Mouse (Mus musculus): ENCODE results near the gene Twist2. TPM values are rescaled to one million over a fixed set of nuclear protein-coding genes. Genes with fewer than 3 reads are reported as not detected.

Twist2 gene
- 1.4 and 2.6 TPM in 2 replicates for total RNA-seq (2012; rRNA removed)

- no peaks in the 10 kb centered on the region for H3K36me3 ChIP-seq (ENCODE audit: control insufficient read depth, insufficient read depth, low read length, poor library complexity, severe bottlenecking)
- H3K4me3 ChIP-seq (ENCODE audit: insufficient read depth in 1 of 2, low read depth in 1 of 2, low read length in 2 of 2, poor library complexity in 1 of 2, severe bottlenecking in 1 of 2): peak within 1 kb of the TSS; percentile 58 to 70
- H3K9ac ChIP-seq (ENCODE audit: insufficient read depth, low read depth, low read length, poor library complexity, severe bottlenecking): peak within 1 kb of the TSS; percentile 24
- TF ChIP-seq CHD2 (IDR thresholded peaks at IDR 0.05; ENCODE audit: low read depth, low read length) (no peak), HCFC1 (IDR thresholded peaks at IDR 0.05; ENCODE audit: borderline replicate concordance, insufficient read depth, low read length) (no peak), ZNF384 (IDR thresholded peaks at IDR 0.05; ENCODE audit: low read depth, low read length) (no peak), ZC3H11A (IDR thresholded peaks at IDR 0.05; ENCODE audit: borderline replicate concordance, low read depth, low read length) (no peak), MAFK (IDR thresholded peaks at IDR 0.05; ENCODE audit: insufficient read depth, low read depth, low read length) (no peak)
- no peaks in the 10 kb centered on the region for H3K9me3 ChIP-seq (ENCODE audit: control insufficient read depth, insufficient read depth, low read depth, low read length)
- DNase-seq (ENCODE audit: low read depth, low spot score): no peak
- in situ Hi-C loops (cut with MboI; ENCODE audit: low sequenced_read_pairs in 2 of 2, unreplicated experiment in 2 of 2): no loop called here
- no peak within 1 kb of the TSS for H3K27ac ChIP-seq (ENCODE audit: insufficient read depth, low read depth, low read length, poor library complexity, severe bottlenecking)
- peaks cover 0 to 5% of the 10 kb centered on the region in 2 experiments; a peak in 1 of 4 replicates for H3K4me1 ChIP-seq (ENCODE audit: control insufficient read depth in 2 of 2, insufficient read depth in 2 of 2, low read length in 2 of 2, poor library complexity in 1 of 2)
Observed at GRCm38 (mm10) chr1:91800967-91801843, at the start of gene Twist2. TSS of gene Twist2 (plus strand) at chr1:91801461.

- in situ Hi-C loops (cut with MboI; ENCODE audit: low sequenced_read_pairs in 2 of 2, unreplicated experiment in 2 of 2): no loop called here
- H3K4me3 ChIP-seq (ENCODE audit: insufficient read depth in 1 of 2, low read depth in 1 of 2, low read length in 2 of 2, poor library complexity in 1 of 2, severe bottlenecking in 1 of 2): no peak overlapping the region
- H3K9ac ChIP-seq (ENCODE audit: insufficient read depth, low read depth, low read length, poor library complexity, severe bottlenecking): no peak overlapping the region
- H3K4me1 ChIP-seq (ENCODE audit: control insufficient read depth in 2 of 2, insufficient read depth in 2 of 2, low read length in 2 of 2, poor library complexity in 1 of 2): no peaks in the 10 kb centered on the region
- H3K36me3 ChIP-seq (ENCODE audit: control insufficient read depth, insufficient read depth, low read length, poor library complexity, severe bottlenecking): no peaks in the 10 kb centered on the region
- TF ChIP-seq HCFC1 (IDR thresholded peaks at IDR 0.05; ENCODE audit: borderline replicate concordance, insufficient read depth, low read length) (no peak), CHD2 (IDR thresholded peaks at IDR 0.05; ENCODE audit: low read depth, low read length) (no peak), ZNF384 (IDR thresholded peaks at IDR 0.05; ENCODE audit: low read depth, low read length) (no peak), ZC3H11A (IDR thresholded peaks at IDR 0.05; ENCODE audit: borderline replicate concordance, low read depth, low read length) (no peak), MAFK (IDR thresholded peaks at IDR 0.05; ENCODE audit: insufficient read depth, low read depth, low read length) (no peak)
- no peak for DNase-seq (ENCODE audit: low read depth, low spot score)
- H3K27ac ChIP-seq (ENCODE audit: insufficient read depth, low read depth, low read length, poor library complexity, severe bottlenecking): no peak overlapping the region
- H3K9me3 ChIP-seq (ENCODE audit: control insufficient read depth, insufficient read depth, low read depth, low read length): no peaks in the 10 kb centered on the region
Observed at GRCm38 (mm10) chr1:91752931-91753330, 48.3 kb upstream of the Twist2 start.

DNA sequence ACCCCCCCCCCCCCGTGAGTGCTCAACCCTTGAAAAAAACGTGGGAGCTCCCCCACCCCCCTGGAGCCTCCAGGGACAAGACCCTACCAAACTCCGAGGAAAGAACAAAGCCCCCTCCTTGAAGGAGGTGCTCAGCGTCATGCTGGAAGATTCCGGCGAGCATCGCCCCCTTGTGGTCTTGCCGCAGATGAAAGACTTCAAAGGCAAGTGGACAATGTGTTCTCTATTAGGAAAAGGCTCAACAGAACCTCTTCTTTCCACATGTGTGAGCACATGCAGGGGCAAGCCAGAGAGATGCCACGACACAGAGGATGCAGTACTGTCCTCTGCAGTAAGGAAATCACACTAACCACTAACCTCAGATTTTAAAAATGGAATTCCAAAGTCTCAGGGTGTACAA lies 46.2 kb upstream of the Twist2 start:
- no peaks in the 10 kb centered on the region for H3K36me3 ChIP-seq (ENCODE audit: control insufficient read depth, insufficient read depth, low read length, poor library complexity, severe bottlenecking)
- no peaks in the 10 kb centered on the region for H3K4me1 ChIP-seq (ENCODE audit: control insufficient read depth in 2 of 2, insufficient read depth in 2 of 2, low read length in 2 of 2, poor library complexity in 1 of 2)
- in situ Hi-C loops (cut with MboI; ENCODE audit: low sequenced_read_pairs in 2 of 2, unreplicated experiment in 2 of 2): no loop called here
- H3K9ac ChIP-seq (ENCODE audit: insufficient read depth, low read depth, low read length, poor library complexity, severe bottlenecking): no peak overlapping the region
- TF ChIP-seq HCFC1 (IDR thresholded peaks at IDR 0.05; ENCODE audit: borderline replicate concordance, insufficient read depth, low read length) (no peak), ZC3H11A (IDR thresholded peaks at IDR 0.05; ENCODE audit: borderline replicate concordance, low read depth, low read length) (peak; percentile 41; the same call in 1 of the 2 replicates)
- peak; percentile 48 for DNase-seq (ENCODE audit: low read depth, low spot score)
- H3K4me3 ChIP-seq (ENCODE audit: insufficient read depth in 1 of 2, low read depth in 1 of 2, low read length in 2 of 2, poor library complexity in 1 of 2, severe bottlenecking in 1 of 2): no peak overlapping the region
- H3K9me3 ChIP-seq (ENCODE audit: control insufficient read depth, insufficient read depth, low read depth, low read length): no peaks in the 10 kb centered on the region
- no peak overlapping the region for H3K27ac ChIP-seq (ENCODE audit: insufficient read depth, low read depth, low read length, poor library complexity, severe bottlenecking)

DNA sequence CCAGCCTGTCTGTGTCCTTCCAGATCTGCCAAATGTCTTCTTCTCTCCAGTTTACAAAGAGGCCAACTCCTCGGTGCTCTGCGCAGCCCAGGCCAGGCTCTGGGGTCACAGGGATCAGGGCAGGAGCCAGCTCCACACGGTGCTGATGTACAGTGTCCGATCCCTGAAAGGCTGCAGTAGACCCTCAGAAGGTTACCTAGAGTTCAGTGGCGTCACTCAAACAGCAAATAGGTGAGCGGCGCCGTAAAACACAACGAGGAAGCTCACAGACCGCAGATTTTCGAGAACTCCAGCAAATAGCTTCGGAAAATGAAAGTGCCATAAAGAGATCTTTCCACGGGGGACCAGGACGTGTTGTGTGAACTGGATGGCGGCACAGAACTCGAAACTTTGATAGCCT lies 44.0 kb upstream of the Twist2 start:
- Histone ChIP-seq H3K4me3 (ENCODE audit: insufficient read depth in 1 of 2, low read depth in 1 of 2, low read length in 2 of 2, poor library complexity in 1 of 2, severe bottlenecking in 1 of 2) (peak overlapping the region in 1 of 2 experiments; percentile 16; a peak in 2 of 4 replicates), H3K36me3 (ENCODE audit: control insufficient read depth, insufficient read depth, low read length, poor library complexity, severe bottlenecking) (no peaks in the 10 kb centered on the region), H3K9me3 (ENCODE audit: control insufficient read depth, insufficient read depth, low read depth, low read length) (no peaks in the 10 kb centered on the region), H3K4me1 (ENCODE audit: control insufficient read depth in 2 of 2, insufficient read depth in 2 of 2, low read length in 2 of 2, poor library complexity in 1 of 2) (no peaks in the 10 kb centered on the region), H3K9ac (ENCODE audit: insufficient read depth, low read depth, low read length, poor library complexity, severe bottlenecking) (no peak overlapping the region), H3K27ac (ENCODE audit: insufficient read depth, low read depth, low read length, poor library complexity, severe bottlenecking) (no peak overlapping the region)
- in situ Hi-C loops (cut with MboI; ENCODE audit: low sequenced_read_pairs in 2 of 2, unreplicated experiment in 2 of 2): no loop called here
- DNase-seq (ENCODE audit: low read depth, low spot score): no peak
- TF ChIP-seq HCFC1 (IDR thresholded peaks at IDR 0.05; ENCODE audit: borderline replicate concordance, insufficient read depth, low read length) (no peak), CHD2 (IDR thresholded peaks at IDR 0.05; ENCODE audit: low read depth, low read length) (no peak), MAFK (IDR thresholded peaks at IDR 0.05; ENCODE audit: insufficient read depth, low read depth, low read length) (no peak), ZNF384 (IDR thresholded peaks at IDR 0.05; ENCODE audit: low read depth, low read length) (no peak), ZC3H11A (IDR thresholded peaks at IDR 0.05; ENCODE audit: borderline replicate concordance, low read depth, low read length) (no peak)

Measured in ES-E14 (cell line).